Mouse (Mus musculus): ENCODE results near the gene Nfatc4. TPM values are rescaled to one million over a fixed set of nuclear protein-coding genes. Genes with fewer than 3 reads are reported as not detected.
A peak's percentile ranks its signal among the peaks of the same experiment; 100 is the strongest.

Nfatc4 gene
- polyA plus RNA-seq, 1 experiment from 2014 or later: 17.0 TPM

- H3K9ac ChIP-seq: peak overlapping the region; percentile 78
- H3K27ac ChIP-seq: peak overlapping the region; percentile 88
- under 1% methylated on average over 30 of the region's 32 CpGs for WGBS
- H3K9me3 ChIP-seq (replicated peaks): no peaks in the 10 kb centered on the region
- peaks cover 45% of the 10 kb centered on the region for H3K4me1 ChIP-seq
- peaks cover 15% of the 10 kb centered on the region for H3K27me3 ChIP-seq
- H3K36me3 ChIP-seq (ENCODE audit: poor library complexity, severe bottlenecking): peaks cover 5% of the 10 kb centered on the region; the same call in 1 of the 2 replicates
- ATAC-seq: no peak
- H3K4me2 ChIP-seq: peak overlapping the region; percentile 88
- H3K4me3 ChIP-seq: peak overlapping the region; percentile 56
Measured at GRCm38 (mm10) chr14:55824481-55825215, 1.7 kb downstream of the Nfatc4 start.

DNA sequence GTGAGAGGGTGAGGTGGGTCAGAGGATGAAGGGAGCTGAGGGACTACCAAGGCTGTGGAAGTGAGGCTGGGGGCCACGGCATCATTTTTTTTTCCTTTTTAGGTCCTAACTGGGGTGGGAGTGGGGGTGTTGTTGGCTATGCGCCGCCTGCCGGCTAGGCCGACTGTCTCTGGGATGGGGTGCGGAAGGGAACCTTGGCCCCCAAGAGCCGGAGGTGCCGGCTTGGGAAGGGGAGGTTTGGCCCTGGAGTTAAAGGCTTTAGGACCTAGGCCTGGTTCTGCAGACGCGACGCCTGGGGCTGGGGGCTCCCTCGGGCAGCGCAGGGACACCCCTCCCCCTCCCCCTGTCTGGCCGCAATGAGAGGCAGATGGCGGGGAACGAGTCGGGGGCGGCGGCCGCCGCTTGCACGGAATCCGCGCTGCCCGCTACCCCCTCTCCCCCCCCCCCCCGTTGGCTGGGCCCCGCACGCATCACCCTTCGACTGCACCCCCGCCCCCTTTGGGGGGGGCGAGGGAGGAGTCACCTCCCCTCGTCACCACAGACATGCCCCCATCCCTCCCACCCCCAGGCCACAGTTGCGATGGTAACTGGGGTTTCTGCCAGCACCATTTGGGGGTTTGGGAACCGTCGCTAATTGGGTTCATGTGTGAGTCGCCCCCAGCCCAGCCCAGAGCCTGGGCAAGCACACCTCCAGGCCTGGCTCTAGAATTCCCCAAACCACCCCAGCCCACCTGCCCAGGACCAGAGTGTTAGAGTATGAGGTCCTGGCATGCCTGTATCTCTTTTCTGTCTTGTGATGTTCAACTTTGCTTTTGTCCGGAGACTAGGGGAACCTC, 2.5 kb downstream of the Nfatc4 start:
- peak overlapping the region; percentile 73 for H3K9ac ChIP-seq
- H3K27ac ChIP-seq: peak overlapping the region; percentile 81
- H3K4me3 ChIP-seq: peak overlapping the region; percentile 56
- WGBS: under 1% methylated on average over 19 of the region's 37 CpGs
- ATAC-seq: peak; percentile 22
- peaks cover 13% of the 10 kb centered on the region; the same call in 1 of the 2 replicates for H3K36me3 ChIP-seq (ENCODE audit: poor library complexity, severe bottlenecking)
- no peaks in the 10 kb centered on the region for H3K9me3 ChIP-seq (replicated peaks)
- H3K27me3 ChIP-seq: peaks cover 15% of the 10 kb centered on the region
- H3K4me2 ChIP-seq: peak overlapping the region; percentile 88
- H3K4me1 ChIP-seq: peaks cover 45% of the 10 kb centered on the region

DNA sequence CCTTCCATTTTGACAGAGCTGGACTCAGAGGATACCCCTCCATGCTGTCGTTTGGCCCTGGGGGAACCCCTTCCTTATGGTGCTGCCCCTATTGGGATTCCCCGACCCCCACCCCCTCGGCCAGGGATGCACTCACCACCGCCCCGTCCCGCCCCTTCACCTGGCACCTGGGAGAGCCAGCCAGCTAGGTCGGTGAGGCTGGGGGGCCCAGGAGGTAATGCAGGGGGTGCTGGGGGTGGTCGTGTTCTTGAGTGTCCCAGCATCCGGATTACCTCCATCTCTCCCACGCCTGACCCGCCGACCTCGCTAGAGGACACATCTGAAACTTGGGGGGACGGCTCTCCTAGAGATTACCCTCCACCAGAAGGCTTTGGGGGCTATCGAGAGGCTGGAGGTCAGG, 3.2 kb downstream of the Nfatc4 start:
- Histone ChIP-seq H3K9ac (peak overlapping the region; percentile 73), H3K27ac (peak overlapping the region; percentile 31; the same call in 1 of the 2 replicates), H3K27me3 (peaks cover 15% of the 10 kb centered on the region), H3K4me2 (peak overlapping the region; percentile 88), H3K4me3 (peak overlapping the region; percentile 56), H3K9me3 (replicated peaks) (no peaks in the 10 kb centered on the region), H3K36me3 (ENCODE audit: poor library complexity, severe bottlenecking) (peaks cover 18% of the 10 kb centered on the region; the same call in 1 of the 2 replicates), H3K4me1 (peaks cover 45% of the 10 kb centered on the region)
- 3% methylated on average over 15 of the region's 15 CpGs for WGBS
- ATAC-seq: no peak

DNA sequence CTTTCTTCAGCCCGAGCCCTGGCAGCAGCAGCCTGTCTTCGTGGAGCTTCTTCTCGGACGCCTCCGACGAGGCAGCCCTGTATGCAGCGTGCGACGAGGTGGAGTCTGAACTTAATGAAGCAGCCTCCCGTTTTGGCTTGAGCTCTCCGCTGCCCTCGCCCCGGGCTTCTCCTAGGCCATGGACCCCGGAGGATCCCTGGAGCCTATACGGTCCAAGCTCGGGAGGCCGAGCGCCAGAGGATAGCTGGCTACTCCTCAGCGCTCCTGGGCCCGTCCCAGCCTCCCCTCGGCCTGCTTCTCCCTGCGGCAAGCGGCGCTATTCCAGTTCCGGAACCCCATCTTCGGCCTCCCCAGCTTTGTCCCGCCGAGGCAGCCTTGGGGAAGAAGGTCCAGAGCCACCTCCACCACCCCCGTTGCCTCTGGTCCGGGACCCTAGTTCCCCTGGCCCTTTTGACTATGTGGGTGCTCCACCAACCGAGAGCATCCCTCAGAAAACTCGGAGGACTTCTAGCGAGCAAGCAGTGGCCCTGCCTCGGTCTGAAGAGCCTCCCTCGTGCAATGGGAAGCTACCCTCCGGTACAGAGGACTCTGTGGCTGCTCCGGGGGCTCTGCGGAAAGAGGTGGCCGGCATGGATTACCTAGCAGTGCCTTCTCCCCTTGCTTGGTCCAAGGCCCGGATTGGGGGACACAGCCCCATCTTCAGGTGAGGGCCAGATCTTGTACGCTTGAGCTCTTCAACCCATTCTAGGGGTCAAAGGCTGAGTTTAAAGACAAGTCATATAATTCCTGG, 3.8 kb downstream of the Nfatc4 start:
- H3K27me3 ChIP-seq: peaks cover 15% of the 10 kb centered on the region
- no peak for ATAC-seq
- WGBS: 8% methylated on average over 41 of the region's 41 CpGs
- peaks cover 22% of the 10 kb centered on the region for H3K36me3 ChIP-seq (ENCODE audit: poor library complexity, severe bottlenecking)
- peak overlapping the region; percentile 31; the same call in 1 of the 2 replicates for H3K27ac ChIP-seq
- H3K9me3 ChIP-seq (replicated peaks): no peaks in the 10 kb centered on the region
- peak overlapping the region; percentile 73 for H3K9ac ChIP-seq
- peaks cover 45% of the 10 kb centered on the region for H3K4me1 ChIP-seq
- H3K4me2 ChIP-seq: peak overlapping the region; percentile 88
- H3K4me3 ChIP-seq: peak overlapping the region; percentile 56

DNA sequence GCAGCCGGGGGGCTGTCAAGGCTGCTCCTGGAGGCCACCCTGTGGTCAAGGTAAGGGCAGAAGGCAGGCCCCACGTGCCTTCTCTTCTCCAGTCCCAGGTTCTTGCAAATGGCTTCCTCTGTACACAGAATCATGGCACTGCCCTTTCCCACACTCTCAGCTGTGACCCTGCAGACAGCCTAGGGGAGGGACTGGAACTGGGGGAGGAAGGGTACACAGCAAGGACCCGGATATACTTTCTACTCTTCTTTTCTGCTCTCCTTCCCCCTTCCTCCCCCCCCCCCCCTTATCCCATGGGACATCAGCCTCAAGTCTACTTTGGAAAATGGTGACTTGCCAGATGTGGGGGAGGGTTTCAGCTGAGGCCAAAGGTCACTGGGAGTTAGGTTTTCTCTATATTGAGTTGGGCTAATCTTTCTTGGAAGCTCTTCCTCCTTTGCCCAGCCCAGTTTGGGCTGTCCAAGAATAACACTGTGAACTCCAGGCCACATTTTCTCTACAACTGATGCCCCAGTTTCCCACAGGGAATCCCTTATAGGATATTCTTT, 5.8 kb downstream of the Nfatc4 start:
- Histone ChIP-seq H3K27ac (no peak overlapping the region), H3K4me1 (peaks cover 34% of the 10 kb centered on the region)
- no peak for ATAC-seq

DNA sequence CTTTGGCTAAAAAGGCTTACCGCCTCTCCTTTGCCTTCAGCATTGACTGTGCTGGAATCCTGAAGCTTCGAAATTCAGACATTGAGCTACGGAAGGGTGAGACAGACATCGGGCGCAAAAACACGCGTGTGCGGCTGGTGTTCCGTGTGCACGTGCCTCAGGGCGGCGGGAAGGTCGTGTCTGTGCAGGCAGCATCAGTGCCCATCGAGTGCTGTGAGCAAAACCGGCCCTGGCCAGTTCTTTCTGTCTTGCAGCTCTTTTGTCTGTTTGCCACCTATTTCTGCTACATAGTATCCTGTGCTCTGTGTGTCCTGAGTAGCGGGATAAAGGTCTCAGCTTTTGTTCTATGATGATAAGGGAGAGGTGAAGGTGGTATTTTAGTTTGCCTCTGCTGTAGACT, 6.9 kb downstream of the Nfatc4 start:
- H3K4me2 ChIP-seq: no peak overlapping the region
- no peak overlapping the region for H3K27ac ChIP-seq
- 90% methylated on average over 16 of the region's 16 CpGs for WGBS
- H3K9ac ChIP-seq: no peak overlapping the region
- H3K27me3 ChIP-seq: peaks cover 15% of the 10 kb centered on the region
- ATAC-seq: no peak
- no peak overlapping the region for H3K4me3 ChIP-seq
- H3K36me3 ChIP-seq (ENCODE audit: poor library complexity, severe bottlenecking): peaks cover 22% of the 10 kb centered on the region
- H3K9me3 ChIP-seq (replicated peaks): no peaks in the 10 kb centered on the region
- H3K4me1 ChIP-seq: peaks cover 25% of the 10 kb centered on the region

More for the DNA sequence above, 5.8 kb downstream of the Nfatc4 start:
- 64% methylated on average over 3 of the region's 3 CpGs for WGBS
- H3K9me3 ChIP-seq (replicated peaks): no peaks in the 10 kb centered on the region
- H3K36me3 ChIP-seq (ENCODE audit: poor library complexity, severe bottlenecking): peaks cover 22% of the 10 kb centered on the region
- no peak overlapping the region for H3K4me3 ChIP-seq
- peaks cover 15% of the 10 kb centered on the region for H3K27me3 ChIP-seq
- no peak overlapping the region for H3K9ac ChIP-seq
- no peak overlapping the region for H3K4me2 ChIP-seq

- Histone ChIP-seq H3K4me1 (peaks cover 20% of the 10 kb centered on the region), H3K27me3 (peaks cover 15% of the 10 kb centered on the region), H3K4me2 (no peak overlapping the region), H3K36me3 (ENCODE audit: poor library complexity, severe bottlenecking) (peaks cover 22% of the 10 kb centered on the region), H3K9ac (no peak overlapping the region), H3K4me3 (no peak overlapping the region), H3K9me3 (replicated peaks) (no peaks in the 10 kb centered on the region), H3K27ac (no peak overlapping the region)
- no peak for ATAC-seq
- 81% methylated on average over 4 of the region's 4 CpGs for WGBS
Measured at GRCm38 (mm10) chr14:55830331-55830730, 7.4 kb downstream of the Nfatc4 start.

DNA sequence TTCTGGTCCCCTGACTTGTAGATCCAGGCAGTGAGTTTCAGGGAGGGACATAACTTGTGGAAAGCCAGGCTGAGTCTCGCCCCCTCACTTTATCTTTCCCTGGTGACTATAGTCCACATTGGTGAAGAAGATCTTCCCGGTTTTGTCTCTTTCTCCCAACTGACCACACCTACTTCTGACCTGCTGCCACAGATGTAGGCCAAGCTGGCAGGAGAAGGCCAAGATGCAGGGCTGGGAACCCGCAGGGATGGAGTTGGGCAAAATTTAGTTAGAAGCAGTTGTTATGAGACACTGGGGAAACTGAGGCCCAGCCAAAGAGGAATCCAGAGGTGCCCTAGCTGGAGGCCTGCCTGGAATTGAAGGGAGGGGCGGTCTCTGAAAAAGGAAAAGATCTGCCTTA, 10.2 kb downstream of the Nfatc4 start:
- H3K27ac ChIP-seq: no peak overlapping the region
- peaks cover 22% of the 10 kb centered on the region for H3K36me3 ChIP-seq (ENCODE audit: poor library complexity, severe bottlenecking)
- H3K9me3 ChIP-seq (replicated peaks): no peaks in the 10 kb centered on the region
- WGBS: 86% methylated on average over 4 of the region's 4 CpGs
- H3K27me3 ChIP-seq: no peaks in the 10 kb centered on the region
- H3K4me2 ChIP-seq: no peak overlapping the region
- ATAC-seq: no peak
- H3K4me3 ChIP-seq: no peak overlapping the region
- H3K4me1 ChIP-seq: 0 out of 2 replicates have a peak, but pooled peaks cover 3% of the 10 kb centered on the region
- H3K9ac ChIP-seq: no peak overlapping the region

DNA sequence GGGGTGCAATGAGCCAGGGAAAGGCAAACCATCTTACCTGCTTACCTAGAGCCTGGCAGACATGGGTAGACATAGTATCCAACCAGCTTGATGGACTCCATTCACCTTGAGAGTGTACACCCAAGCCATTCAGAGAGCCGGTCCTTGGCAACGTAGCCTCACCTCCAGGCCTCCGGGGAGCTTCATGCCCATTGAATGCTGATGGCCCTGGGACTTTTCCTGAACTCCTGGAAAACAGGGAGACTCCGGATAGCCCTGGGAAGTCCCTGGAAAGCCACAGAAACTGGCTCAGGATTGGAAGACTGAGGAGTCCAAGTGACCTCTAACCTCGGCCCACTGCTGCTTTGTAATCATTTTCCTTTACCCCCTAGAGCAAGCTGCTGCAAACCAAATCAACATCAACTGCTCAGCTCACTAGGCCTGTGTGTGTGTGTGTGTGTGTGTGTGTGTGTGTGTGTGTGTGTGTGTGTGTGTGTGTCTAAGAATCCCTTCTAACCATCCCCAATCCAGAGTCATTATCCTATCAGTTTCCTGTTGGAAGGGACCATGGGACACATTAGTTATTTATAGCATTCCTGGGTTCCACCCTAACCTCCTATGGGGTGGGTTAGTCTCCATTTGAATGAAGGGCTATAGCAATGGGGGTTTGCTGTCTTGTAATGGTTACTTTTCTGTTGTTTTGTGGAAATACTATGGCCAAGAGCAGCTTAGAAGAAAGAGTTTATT, 12.0 kb downstream of the Nfatc4 start:
- no peak overlapping the region for H3K4me3 ChIP-seq
- no peaks in the 10 kb centered on the region for H3K9me3 ChIP-seq (replicated peaks)
- H3K9ac ChIP-seq: no peak overlapping the region
- WGBS: 73% methylated on average over 5 of the region's 5 CpGs
- H3K27me3 ChIP-seq: no peaks in the 10 kb centered on the region
- ATAC-seq: no peak
- H3K36me3 ChIP-seq (ENCODE audit: poor library complexity, severe bottlenecking): peaks cover 14% of the 10 kb centered on the region
- no peaks in the 10 kb centered on the region for H3K4me1 ChIP-seq
- H3K27ac ChIP-seq: no peak overlapping the region
- H3K4me2 ChIP-seq: no peak overlapping the region

DNA sequence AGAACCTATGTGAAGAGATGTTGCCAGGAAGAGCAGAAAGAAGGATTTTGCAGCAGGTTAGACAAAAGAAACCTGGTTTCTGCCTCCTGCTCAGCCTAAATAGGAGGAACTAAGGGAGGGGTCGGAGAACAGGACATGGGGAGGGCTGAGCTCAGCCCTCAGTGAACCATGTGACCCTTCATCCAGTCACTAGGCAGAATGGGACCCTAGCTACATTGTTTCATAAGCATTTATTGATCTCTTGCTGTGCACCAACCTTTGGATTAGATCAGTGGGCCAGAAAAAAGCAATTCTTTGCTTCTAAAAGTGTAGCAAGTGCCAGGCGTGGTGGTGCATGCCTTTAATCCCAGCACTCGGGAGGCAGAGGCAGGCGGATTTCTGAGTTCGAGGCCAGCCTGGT, 15.4 kb downstream of the Nfatc4 start:
- no peak overlapping the region for H3K4me2 ChIP-seq
- H3K4me1 ChIP-seq: no peaks in the 10 kb centered on the region
- H3K27me3 ChIP-seq: no peaks in the 10 kb centered on the region
- WGBS: 83% methylated on average over 5 of the region's 5 CpGs
- no peak overlapping the region for H3K4me3 ChIP-seq
- H3K9ac ChIP-seq: no peak overlapping the region
- H3K27ac ChIP-seq: no peak overlapping the region
- ATAC-seq: no peak
- H3K9me3 ChIP-seq (replicated peaks): no peaks in the 10 kb centered on the region
- no peaks in the 10 kb centered on the region for H3K36me3 ChIP-seq (ENCODE audit: poor library complexity, severe bottlenecking)

DNA sequence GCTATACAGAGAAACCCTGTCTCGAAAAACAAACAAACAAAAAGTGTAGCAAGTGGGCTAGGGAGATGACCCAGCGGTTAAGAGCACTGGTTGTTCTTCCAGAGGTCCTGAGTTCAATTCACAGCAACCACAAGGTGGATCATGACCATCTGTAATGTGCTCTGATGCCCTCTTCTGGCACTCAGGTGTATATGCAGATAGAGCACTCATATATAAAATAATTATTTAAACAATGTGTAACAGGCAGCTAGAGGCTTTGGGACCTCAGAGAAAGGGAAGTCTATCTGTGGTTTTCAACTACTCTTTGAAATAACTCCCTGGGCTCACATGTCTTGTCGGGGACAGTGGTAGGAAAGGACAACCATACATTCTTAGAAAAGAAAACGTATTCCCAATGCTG, 15.8 kb downstream of the Nfatc4 start:
- WGBS: 89% methylated on average over 4 of the region's 4 CpGs
- no peak for ATAC-seq
- no peaks in the 10 kb centered on the region for H3K36me3 ChIP-seq (ENCODE audit: poor library complexity, severe bottlenecking)

More for the DNA sequence above, 15.8 kb downstream of the Nfatc4 start:
- no peak overlapping the region for H3K9ac ChIP-seq
- H3K4me1 ChIP-seq: no peaks in the 10 kb centered on the region
- H3K9me3 ChIP-seq (replicated peaks): no peaks in the 10 kb centered on the region
- no peak overlapping the region for H3K4me3 ChIP-seq
- H3K27me3 ChIP-seq: no peaks in the 10 kb centered on the region
- no peak overlapping the region for H3K4me2 ChIP-seq
- no peak overlapping the region for H3K27ac ChIP-seq

Measured in forebrain, embryonic 13.5 days (tissue).